Mouse (Mus musculus) liver, embryonic 11.5 days (tissue): ENCODE results near the gene Lypd8. TPM values are rescaled to one million over a fixed set of nuclear protein-coding genes. Genes with fewer than 3 reads are reported as not detected.
"Not testable (repeated sequence)": the region's sequence is repeated elsewhere in the genome, so short reads cannot be mapped to it uniquely, and the experiment has no call there.

Experiments
- ATAC-seq: fragments of 200-750 bp; cut with Nextera tagmentation; replicated peaks from 2 replicates; pipeline ENCODE4 v1.8.0; 2017; ENCODE audit warnings: moderate number of reproducible peaks, mild to moderate bottlenecking, moderate TSS enrichment, moderate library complexity; ENCODE audit not compliant: low FRiP score
- DNase-seq: peaks from one replicate; pipeline ENCODE4 v3.0.0-alpha.2; 2017; ENCODE audit warnings: low spot score
- H3K27ac ChIP-seq: fragments of 300-500 bp; sonication (generic); 2 replicates; pipeline ENCODE4 v1.5.1; 2014; ENCODE audit warnings: mild to moderate bottlenecking, low read depth, low read length, control low read depth
- H3K27me3 ChIP-seq: fragments of 300-500 bp; sonication (generic); replicated peaks from 2 replicates; pipeline ENCODE4 v1.6.1; 2014; ENCODE audit warnings: low read length, mixed read lengths; ENCODE audit not compliant: control insufficient read depth, insufficient read depth
- H3K36me3 ChIP-seq: fragments of 300-500 bp; sonication (generic); 2 replicates; pipeline ENCODE4 v1.6.1; 2014; ENCODE audit warnings: mild to moderate bottlenecking, low read length, moderate library complexity, mixed read lengths; ENCODE audit not compliant: control insufficient read depth, insufficient read depth
- H3K4me1 ChIP-seq: fragments of 300-500 bp; sonication (generic); replicated peaks from 2 replicates; pipeline ENCODE4 v1.6.1; 2014; ENCODE audit warnings: low read length, mixed read lengths; ENCODE audit not compliant: control insufficient read depth, insufficient read depth
- H3K4me2 ChIP-seq: fragments of 300-500 bp; sonication (generic); 2 replicates; pipeline ENCODE4 v1.6.1; 2014; ENCODE audit warnings: mild to moderate bottlenecking, control low read depth, moderate library complexity
- H3K4me3 ChIP-seq: fragments of 300-500 bp; sonication (generic); 2 replicates; pipeline ENCODE4 v1.5.1; 2014; ENCODE audit warnings: low read depth, low read length, control low read depth
- H3K9ac ChIP-seq: fragments of 300-500 bp; sonication (generic); 2 replicates; pipeline ENCODE4 v1.6.1; 2014; ENCODE audit warnings: low read depth, low read length, control low read depth
- H3K9me3 ChIP-seq: fragments of 300-500 bp; sonication (generic); 2 replicates; pipeline ENCODE4 v1.6.1; 2016; ENCODE audit warnings: low read length, inconsistent platforms, mixed read lengths; ENCODE audit not compliant: control insufficient read depth
- WGBS: fragments of 180-500 bp; shearing (Covaris S2); extraction: QIAGEN DNeasy Blood & Tissue Kit; methylation state at CpG from one replicate; pipeline ENCODE4 v1.1.7; 2014; 5-methylcytosine and 5-hydroxymethylcytosine counted together
- polyA plus RNA-seq: library from polyadenylated mRNA; unstranded; fragments of >200 nt; fragmentation: Nextera tagmentation; extraction: Ambion mirVana; gene quantifications from 2 replicates; pipeline ENCODE4 v1.2.1, GENCODE M21; 2014

The Lypd8 gene
- polyA plus RNA-seq, 1 experiment from 2014 or later, result 0.14 TPM

DNA sequence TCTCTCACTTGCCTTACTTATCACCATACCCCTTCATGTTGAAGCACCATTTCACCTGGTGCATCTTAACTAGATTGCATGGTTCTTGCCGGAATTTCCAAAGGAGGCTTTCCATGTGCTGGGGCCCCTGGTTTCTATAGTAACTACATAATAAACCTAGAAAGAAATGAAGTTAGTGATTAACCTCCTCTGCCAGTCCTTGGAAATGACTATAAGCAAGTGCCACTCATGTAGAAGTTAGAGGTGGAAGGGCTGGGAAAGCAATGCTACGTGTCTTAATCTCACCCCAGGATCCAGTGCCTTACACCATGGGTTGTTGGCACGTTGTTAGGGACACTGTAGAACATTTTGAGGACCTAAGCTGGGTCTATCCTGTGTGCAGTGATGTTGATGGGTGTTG is 14.4 kb upstream of the Lypd8 start:
- WGBS, result 63% methylated on average over 3 of the region's 3 CpGs
- H3K9me3 ChIP-seq, result no peaks in the 10 kb centered on the region
- H3K27me3 ChIP-seq, result no peaks in the 10 kb centered on the region
- H3K27ac ChIP-seq, result no peak overlapping the region
- H3K36me3 ChIP-seq, result no peaks in the 10 kb centered on the region
- no peak for ATAC-seq
- DNase-seq, result no peak
- no peak overlapping the region for H3K9ac ChIP-seq
- no peak overlapping the region for H3K4me3 ChIP-seq
- H3K4me2 ChIP-seq, result no peak overlapping the region
- no peaks in the 10 kb centered on the region for H3K4me1 ChIP-seq

DNA sequence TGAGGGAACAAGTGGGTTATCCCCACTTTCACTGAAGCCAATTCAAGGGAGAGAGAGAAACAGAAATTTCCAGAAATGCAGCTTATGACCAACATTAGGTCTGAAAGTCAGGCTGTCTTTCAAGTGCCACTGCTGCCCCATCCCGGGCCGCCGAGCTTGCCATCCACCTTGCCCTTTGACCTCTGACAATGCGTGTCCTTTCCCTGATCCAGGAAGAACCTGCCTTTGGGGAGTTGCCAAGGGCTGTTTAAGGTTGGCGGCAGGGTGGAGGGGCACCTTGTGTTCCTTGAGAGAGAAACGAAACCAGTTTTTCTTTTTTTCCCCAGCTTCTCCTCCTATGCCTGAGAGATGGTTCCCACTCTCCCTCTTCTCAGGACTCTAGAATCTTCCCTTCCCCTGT is 12.7 kb upstream of the Lypd8 start:
- H3K27me3 ChIP-seq, H3K9ac ChIP-seq, H3K4me2 ChIP-seq, H3K4me3 ChIP-seq, ATAC-seq, H3K27ac ChIP-seq, H3K36me3 ChIP-seq, DNase-seq, H3K4me1 ChIP-seq, H3K9me3 ChIP-seq: not testable (repeated sequence)
- WGBS, result no CpG with 5 or more reads among the region's 6 CpGs

DNA sequence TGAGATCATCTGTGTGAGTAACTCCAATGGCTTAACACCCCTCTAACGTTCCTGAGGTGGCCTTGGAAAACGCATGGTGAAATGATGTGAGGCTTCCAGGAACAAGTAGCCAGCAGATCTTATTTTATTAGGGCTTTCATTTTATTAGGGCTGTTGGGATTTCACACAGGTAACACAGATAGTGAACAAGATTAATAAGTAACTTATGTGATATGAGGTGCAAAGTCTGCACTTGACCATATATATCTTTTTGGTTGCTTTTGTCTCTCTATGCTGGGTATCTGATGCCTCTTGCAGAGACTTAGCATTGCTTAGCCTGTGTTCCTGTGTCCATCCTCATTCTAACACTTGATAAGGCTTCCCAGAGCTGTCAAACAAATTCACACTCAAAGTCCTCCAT is 1.6 kb upstream of the Lypd8 start:
- H3K27ac ChIP-seq, result no peak overlapping the region
- no peaks in the 10 kb centered on the region for H3K36me3 ChIP-seq
- DNase-seq, result no peak
- H3K4me1 ChIP-seq, result no peaks in the 10 kb centered on the region
- no peaks in the 10 kb centered on the region for H3K9me3 ChIP-seq
- no peak overlapping the region for H3K9ac ChIP-seq
- H3K27me3 ChIP-seq, result no peaks in the 10 kb centered on the region
- WGBS, result 73% methylated on average over 2 of the region's 2 CpGs
- no peak for ATAC-seq
- no peak overlapping the region for H3K4me3 ChIP-seq
- no peak overlapping the region for H3K4me2 ChIP-seq

DNA sequence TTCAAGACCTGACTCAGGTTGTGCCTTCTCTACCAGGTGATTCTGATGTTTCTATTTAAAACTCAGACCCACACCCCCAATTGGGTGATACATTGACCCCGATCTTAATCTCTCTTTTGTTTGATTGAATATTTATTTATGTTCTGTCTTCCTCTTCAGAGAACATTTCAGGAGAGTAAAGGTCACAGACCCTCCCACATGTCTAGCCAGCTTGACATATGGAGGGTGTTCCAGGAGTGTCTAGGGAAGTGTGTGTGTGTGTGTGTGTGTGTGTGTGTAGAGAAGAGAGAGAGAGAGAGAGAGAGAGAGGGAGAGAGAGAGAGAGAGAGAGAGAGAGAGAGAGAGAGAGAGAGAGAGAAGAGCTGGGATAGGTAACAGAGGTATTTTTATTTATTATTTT is 1.2 kb upstream of the Lypd8 start:
- no peaks in the 10 kb centered on the region for H3K36me3 ChIP-seq

DNA sequence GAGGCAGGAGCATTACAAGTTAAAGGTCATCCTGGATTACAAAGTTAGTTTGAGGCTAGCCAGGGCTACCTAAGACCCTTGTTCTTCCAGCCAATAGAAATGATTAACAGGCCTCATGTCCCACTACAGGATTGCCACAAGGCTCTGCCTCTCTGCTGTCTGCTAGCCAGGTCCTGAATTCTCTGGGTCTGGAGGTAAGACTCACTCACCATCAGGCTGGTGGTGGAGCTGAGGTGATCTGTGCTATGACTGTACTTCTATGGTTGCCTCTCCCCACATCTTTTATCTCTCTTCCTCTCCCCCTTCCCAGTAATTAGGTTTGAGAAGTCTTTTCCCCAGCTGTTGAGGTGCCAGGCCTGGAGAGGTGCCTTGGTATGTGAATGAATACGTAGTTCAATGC is 673 bp downstream of the Lypd8 start:
- H3K4me2 ChIP-seq, result no peak overlapping the region
- no peaks in the 10 kb centered on the region for H3K27me3 ChIP-seq
- H3K36me3 ChIP-seq, result no peaks in the 10 kb centered on the region
- H3K4me3 ChIP-seq, result no peak overlapping the region
- 90% methylated on average over 1 of the region's 1 CpGs for WGBS
- H3K27ac ChIP-seq, result no peak overlapping the region
- no peaks in the 10 kb centered on the region for H3K9me3 ChIP-seq
- H3K4me1 ChIP-seq, result no peaks in the 10 kb centered on the region
- no peak overlapping the region for H3K9ac ChIP-seq
- DNase-seq (no peak), ATAC-seq (no peak)

More for the DNA sequence above, 1.2 kb upstream of the Lypd8 start:
- H3K4me1 ChIP-seq, result no peaks in the 10 kb centered on the region
- no peak overlapping the region for H3K27ac ChIP-seq
- H3K9ac ChIP-seq, result no peak overlapping the region
- ATAC-seq (no peak), DNase-seq (no peak)
- no peaks in the 10 kb centered on the region for H3K27me3 ChIP-seq
- 60% methylated on average over 1 of the region's 1 CpGs for WGBS
- no peaks in the 10 kb centered on the region for H3K9me3 ChIP-seq
- H3K4me3 ChIP-seq, result no peak overlapping the region
- no peak overlapping the region for H3K4me2 ChIP-seq

DNA sequence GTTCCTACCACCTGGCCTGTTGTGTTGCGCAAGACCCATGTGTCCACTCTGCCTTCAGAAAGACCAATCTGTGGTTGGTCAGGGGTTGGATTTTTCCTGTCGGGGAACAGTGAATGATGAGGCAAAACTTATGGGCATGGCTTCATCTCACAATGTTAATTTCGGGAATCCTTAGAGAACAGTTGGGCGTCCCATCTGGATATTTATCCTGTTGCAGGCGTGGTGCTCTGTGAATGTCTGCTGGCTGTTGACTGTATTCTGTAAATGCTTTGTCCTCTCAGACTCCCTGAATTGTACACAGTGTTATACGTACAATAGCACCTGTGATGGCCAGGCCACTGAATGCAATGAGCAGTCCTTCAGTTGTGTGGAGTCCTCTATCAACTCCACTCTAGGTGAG is 3.6 kb downstream of the Lypd8 start:
- DNase-seq (no peak), ATAC-seq (no peak)
- H3K4me1 ChIP-seq, result no peaks in the 10 kb centered on the region
- H3K4me3 ChIP-seq, result no peak overlapping the region
- 86% methylated on average over 6 of the region's 6 CpGs for WGBS
- H3K9ac ChIP-seq, result no peak overlapping the region
- H3K27ac ChIP-seq, result no peak overlapping the region
- no peak overlapping the region for H3K4me2 ChIP-seq
- H3K36me3 ChIP-seq, result no peaks in the 10 kb centered on the region
- no peaks in the 10 kb centered on the region for H3K27me3 ChIP-seq
- H3K9me3 ChIP-seq, result no peaks in the 10 kb centered on the region

DNA sequence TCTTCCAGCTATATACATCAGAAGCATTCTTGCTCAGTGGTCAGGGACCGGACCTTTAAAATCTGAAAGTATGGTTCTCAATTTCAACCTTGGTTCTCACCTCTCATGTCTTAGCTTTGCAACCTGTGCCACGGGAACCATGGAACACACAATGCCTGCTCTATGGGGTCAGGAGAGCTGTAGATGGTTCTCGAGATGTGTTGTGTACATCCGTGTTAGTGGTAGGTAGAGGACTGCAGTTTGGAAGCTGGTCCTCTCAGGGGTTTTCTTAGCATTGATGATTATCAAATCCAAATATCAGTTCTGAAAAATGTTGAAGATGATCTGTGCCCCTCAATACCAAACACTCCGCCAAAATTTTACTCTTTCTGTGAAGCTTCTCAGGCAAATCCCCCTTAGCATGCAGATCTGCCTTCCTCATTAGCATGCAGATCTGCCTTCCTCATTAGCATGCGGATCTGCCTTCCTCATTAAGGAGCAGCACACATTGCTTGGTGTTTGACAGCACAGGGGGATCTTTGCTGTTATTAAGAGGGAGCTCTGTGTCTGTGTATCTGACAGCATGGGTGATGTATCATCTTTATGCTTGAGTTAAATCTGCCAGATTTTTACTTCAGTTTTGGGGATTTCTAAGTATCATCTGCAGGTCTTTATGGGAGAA is 21.3 kb downstream of the Lypd8 start:
- Histone ChIP-seq H3K4me2 (no peak overlapping the region), H3K9me3 (no peaks in the 10 kb centered on the region), H3K4me1 (no peaks in the 10 kb centered on the region), H3K27ac (no peak overlapping the region), H3K36me3 (no peaks in the 10 kb centered on the region), H3K4me3 (no peak overlapping the region), H3K9ac (no peak overlapping the region), H3K27me3 (no peaks in the 10 kb centered on the region)
- 61% methylated on average over 6 of the region's 6 CpGs for WGBS
- DNase-seq, result no peak
- ATAC-seq, result no peak

DNA sequence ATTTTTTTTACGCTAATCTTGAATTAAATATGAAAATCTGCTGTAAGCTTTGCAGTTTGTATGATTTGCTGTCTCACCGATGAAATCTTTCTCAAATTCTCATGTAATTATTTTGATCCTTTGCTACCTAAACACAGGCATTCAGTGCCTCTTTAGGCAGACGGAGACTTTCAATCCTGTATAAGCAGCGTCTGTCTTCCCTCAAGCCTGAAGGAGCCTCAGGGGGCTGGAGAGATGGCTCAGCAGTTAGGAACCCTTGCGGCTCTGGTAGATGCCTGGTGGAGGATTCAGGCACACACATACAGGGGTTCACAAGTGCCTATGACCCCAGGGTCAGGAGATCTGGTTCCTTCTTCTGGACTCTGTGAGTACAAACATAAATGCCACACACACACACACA is 21.8 kb downstream of the Lypd8 start:
- Histone ChIP-seq H3K4me3 (no peak overlapping the region), H3K27me3 (no peaks in the 10 kb centered on the region), H3K4me1 (no peaks in the 10 kb centered on the region), H3K9me3 (no peaks in the 10 kb centered on the region), H3K4me2 (no peak overlapping the region), H3K9ac (no peak overlapping the region), H3K36me3 (no peaks in the 10 kb centered on the region), H3K27ac (no peak overlapping the region)
- ATAC-seq, result no peak
- 67% methylated on average over 5 of the region's 5 CpGs for WGBS
- DNase-seq, result no peak

DNA sequence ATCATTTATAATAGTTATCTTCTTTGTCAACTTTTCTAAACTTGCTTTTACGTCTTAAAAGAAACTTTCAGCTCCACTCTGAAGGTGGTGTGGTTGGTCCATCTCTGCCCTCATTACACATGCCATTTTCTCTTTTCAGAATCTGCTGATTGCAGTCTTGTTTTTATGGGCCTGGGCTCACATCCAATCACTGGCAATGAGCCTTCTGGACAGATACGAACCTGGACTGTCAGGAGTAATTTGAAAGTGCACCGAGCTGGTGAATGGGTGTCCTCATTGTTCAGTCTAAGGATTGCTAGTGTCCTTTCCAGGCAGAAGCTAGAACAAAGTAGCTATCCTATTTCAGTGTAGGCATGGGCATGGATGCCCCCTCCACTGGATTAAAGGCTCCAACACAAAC is 29.2 kb downstream of the Lypd8 start:
- no peak for ATAC-seq
- 76% methylated on average over 3 of the region's 3 CpGs for WGBS
- no peaks in the 10 kb centered on the region for H3K27me3 ChIP-seq

More for the DNA sequence above, 29.2 kb downstream of the Lypd8 start:
- no peak overlapping the region for H3K4me2 ChIP-seq
- no peak overlapping the region for H3K9ac ChIP-seq
- H3K27ac ChIP-seq, result no peak overlapping the region
- H3K36me3 ChIP-seq, result no peaks in the 10 kb centered on the region
- H3K4me1 ChIP-seq, result no peaks in the 10 kb centered on the region
- DNase-seq, result no peak
- H3K4me3 ChIP-seq, result no peak overlapping the region
- H3K9me3 ChIP-seq, result no peaks in the 10 kb centered on the region
